22 mouse cellular contexts compared by ENCODE assay signal in genomic region chr7:27081625-27082024, GRCm38 (mm10). TPM values are rescaled to one million over a fixed set of nuclear protein-coding genes. Genes with fewer than 3 reads are reported as not detected.
DNase-seq lines count a peak whose midpoint lies in the region; ATAC-seq lines count a peak whose summit lies in the region.
"Had no signal": no experiment of that assay in that cellular context is flagged by ENCODE, and none has a peak within 500 bp of the region (broad histone marks: within the 10 kb centered on the region; RNA-seq: fewer than 3 reads in every experiment).

No protein-coding gene starts in this region.

- H3K9me3 ChIP-seq in neural tube, embryonic 11.5 days (ENCODE audit: control insufficient read depth, low read length), result no peaks in the 10 kb centered on the region
- no peaks in the 10 kb centered on the region for H3K9me3 ChIP-seq in limb, embryonic 11.5 days (ENCODE audit: control insufficient read depth, low read length)
- H3K9me3 ChIP-seq: forebrain, embryonic 15.5 days; hindbrain, embryonic 12.5 days; liver, embryonic 12.5 days; neural tube, embryonic 12.5 days had no signal

- H3K36me3 ChIP-seq in neural tube, embryonic 11.5 days (ENCODE audit: control insufficient read depth, insufficient read depth, low read length), result no peaks in the 10 kb centered on the region
- no peaks in the 10 kb centered on the region for H3K36me3 ChIP-seq in limb, embryonic 11.5 days (ENCODE audit: control insufficient read depth, insufficient read depth, low read length)
- H3K36me3 ChIP-seq: forebrain, embryonic 15.5 days; hindbrain, embryonic 12.5 days; liver, embryonic 12.5 days; midbrain, embryonic 13.5 days; neural tube, embryonic 12.5 days had no signal

- no peak overlapping the region for H3K9ac ChIP-seq in neural tube, embryonic 11.5 days (ENCODE audit: low read length)
- no peak overlapping the region for H3K9ac ChIP-seq in limb, embryonic 11.5 days (ENCODE audit: low read length)
- H3K9ac ChIP-seq: forebrain, embryonic 15.5 days; hindbrain, embryonic 12.5 days; liver, embryonic 12.5 days; midbrain, embryonic 13.5 days; neural tube, embryonic 12.5 days had no signal

- no peak for ATAC-seq in neural tube, embryonic 11.5 days (ENCODE audit: insufficient read depth, low FRiP score, low TSS enrichment)
- 0 out of 2 replicates have a peak, but pooled peaks have one; percentile 65 for ATAC-seq in limb, embryonic 11.5 days (ENCODE audit: insufficient number of reproducible peaks, low FRiP score, low TSS enrichment, low read depth)
- ATAC-seq: forebrain, embryonic 15.5 days; liver, embryonic 12.5 days; midbrain, embryonic 13.5 days had no signal

- no peaks in the 10 kb centered on the region for H3K4me1 ChIP-seq in neural tube, embryonic 11.5 days (ENCODE audit: control insufficient read depth, insufficient read depth, low read length)
- H3K4me1 ChIP-seq in limb, embryonic 11.5 days (ENCODE audit: control insufficient read depth, insufficient read depth, low read length), result no peaks in the 10 kb centered on the region
- H3K4me1 ChIP-seq: forebrain, embryonic 15.5 days; hindbrain, embryonic 12.5 days; liver, embryonic 12.5 days; midbrain, embryonic 13.5 days; neural tube, embryonic 12.5 days had no signal

- H3K4me3 ChIP-seq in neural tube, embryonic 11.5 days (ENCODE audit: low read depth, low read length), result no peak overlapping the region
- no peak overlapping the region for H3K4me3 ChIP-seq in limb, embryonic 11.5 days (ENCODE audit: low read depth, low read length)
- H3K4me3 ChIP-seq: forebrain, embryonic 15.5 days; hindbrain, embryonic 12.5 days; liver, embryonic 12.5 days; midbrain, embryonic 13.5 days; neural tube, embryonic 12.5 days had no signal

- H3K4me2 ChIP-seq in neural tube, embryonic 11.5 days (ENCODE audit: low read depth), result no peak overlapping the region
- no peak overlapping the region for H3K4me2 ChIP-seq in limb, embryonic 11.5 days (ENCODE audit: low read depth, severe bottlenecking)
- H3K4me2 ChIP-seq: forebrain, embryonic 15.5 days; hindbrain, embryonic 12.5 days; liver, embryonic 12.5 days; midbrain, embryonic 13.5 days; neural tube, embryonic 12.5 days had no signal

- H3K27me3 ChIP-seq in neural tube, embryonic 11.5 days (ENCODE audit: control insufficient read depth, insufficient read depth, low read length), result no peaks in the 10 kb centered on the region
- no peaks in the 10 kb centered on the region for H3K27me3 ChIP-seq in limb, embryonic 11.5 days (ENCODE audit: control insufficient read depth, insufficient read depth, low read length)
- H3K27me3 ChIP-seq: forebrain, embryonic 15.5 days; hindbrain, embryonic 12.5 days; liver, embryonic 12.5 days; midbrain, embryonic 13.5 days; neural tube, embryonic 12.5 days had no signal

- peak; percentile 19 for DNase-seq in embryo, embryonic 11 days
- DNase-seq in embryo, embryonic 10 days (ENCODE audit: low spot score), result no peak
- peak; percentile 12 for DNase-seq in neural tube, embryonic 11.5 days (ENCODE audit: low spot score)
- DNase-seq in neural tube, embryonic 10.5 days (ENCODE audit: extremely low spot score, low spot score), result no peak
- DNase-seq in limb, embryonic 11.5 days (ENCODE audit: low spot score), result peak; percentile 33
- no peak for DNase-seq in ovary, adult 18-20 months (ENCODE audit: low spot score)
- DNase-seq in right cerebral cortex, postnatal 14 days, result no peak
- DNase-seq in spleen, postnatal 10 days (ENCODE audit: low spot score in 2 of 2), result no peak
- DNase-seq: adrenal gland, postnatal 36 days; cerebellum, adult 9-10 months; kidney, adult 11 months; lung, adult 18-20 months; lung, postnatal 10 days; retina, postnatal 1 day; thymus, postnatal 25 days had no signal

- H3K27ac ChIP-seq in neural tube, embryonic 11.5 days (ENCODE audit: low read depth, low read length), result no peak overlapping the region
- no peak overlapping the region for H3K27ac ChIP-seq in limb, embryonic 11.5 days (replicated peaks; ENCODE audit: low read depth, low read length)
- H3K27ac ChIP-seq: forebrain, embryonic 15.5 days; hindbrain, embryonic 12.5 days; liver, embryonic 12.5 days; midbrain, embryonic 13.5 days; neural tube, embryonic 12.5 days had no signal

- WGBS in neural tube, embryonic 11.5 days, result 56% methylated on average over 2 of the region's 2 CpGs
- 36% methylated on average over 2 of the region's 2 CpGs for WGBS in limb, embryonic 11.5 days

RNA-seq across cellular contexts. Expression of gene Cyp2f2, which starts 38.1 kb away (rescaled TPM):
- not detected in 2 replicates for polyA plus RNA-seq in neural tube, embryonic 11.5 days (2014; fragmentation: Nextera tagmentation; extraction: Ambion mirVana)
- polyA plus RNA-seq in limb, embryonic 11.5 days (2014; fragmentation: Nextera tagmentation; extraction: Ambion mirVana), result not detected in 2 replicates
- polyA plus RNA-seq: forebrain, embryonic 15.5 days; hindbrain, embryonic 12.5 days; liver, embryonic 12.5 days; midbrain, embryonic 13.5 days; neural tube, embryonic 12.5 days had no signal

RNA-seq across cellular contexts. Expression of gene Cyp2a12, which starts 52.7 kb away (rescaled TPM):
- not detected in 2 replicates for polyA plus RNA-seq in neural tube, embryonic 11.5 days (2014; fragmentation: Nextera tagmentation; extraction: Ambion mirVana)
- polyA plus RNA-seq in limb, embryonic 11.5 days (2014; fragmentation: Nextera tagmentation; extraction: Ambion mirVana), result not detected in 2 replicates
- polyA plus RNA-seq: forebrain, embryonic 15.5 days; heart, embryonic 14.5 days; hindbrain, embryonic 12.5 days; midbrain, embryonic 13.5 days; neural tube, embryonic 12.5 days; stomach, embryonic 14.5 days had no signal

Comparison
In these comparisons a context has a peak if more than half of its experiments do, and no peak if none do; other contexts are left out.
1. DNase-seq: peak in embryo, embryonic 11 days (single experiment), neural tube, embryonic 11.5 days (single experiment) and limb, embryonic 11.5 days (single experiment); none in embryo, embryonic 10 days (single experiment), neural tube, embryonic 10.5 days (single experiment), ovary, adult 18-20 months (single experiment), right cerebral cortex, postnatal 14 days (single experiment) and spleen, postnatal 10 days (0 of 2).